Mouse (Mus musculus) hindbrain, embryonic 16.5 days (tissue): Measurements from ENCODE around the gene Cryga. TPM values are rescaled to one million over a fixed set of nuclear protein-coding genes. Genes with fewer than 3 reads are reported as not detected.
"Not testable (repeated sequence)": the region's sequence is repeated elsewhere in the genome, so short reads cannot be mapped to it uniquely, and the experiment has no call there.

Experiments used
- ATAC-seq: fragments of 200-750 bp; cut with Nextera tagmentation; 2 replicates; pipeline ENCODE4 v1.8.0; 2017; ENCODE audit warnings: moderate TSS enrichment, moderate library complexity
- H3K27ac ChIP-seq: fragments of 300-500 bp; sonication (generic); 2 replicates; pipeline ENCODE4 v1.5.1; 2014; ENCODE audit warnings: low read depth, mild to moderate bottlenecking, control low read depth, low read length, moderate library complexity
- H3K27me3 ChIP-seq: fragments of 300-500 bp; sonication (generic); replicated peaks from 2 replicates; pipeline ENCODE4 v1.6.1; 2014; ENCODE audit warnings: low read length; ENCODE audit not compliant: control insufficient read depth, insufficient read depth
- H3K36me3 ChIP-seq: fragments of 300-500 bp; sonication (generic); 2 replicates; pipeline ENCODE4 v1.6.1; 2014; ENCODE audit warnings: mild to moderate bottlenecking, low read length, moderate library complexity, mixed read lengths; ENCODE audit not compliant: control insufficient read depth, insufficient read depth
- H3K4me1 ChIP-seq: fragments of 300-500 bp; sonication (generic); 2 replicates; pipeline ENCODE4 v1.6.1; 2014; ENCODE audit warnings: low read depth, low read length; ENCODE audit not compliant: control insufficient read depth, insufficient read depth
- H3K4me2 ChIP-seq: fragments of 300-500 bp; sonication (generic); 2 replicates; pipeline ENCODE4 v1.6.1; 2014; ENCODE audit warnings: mild to moderate bottlenecking, low read length, control low read depth, moderate library complexity
- H3K4me3 ChIP-seq: fragments of 300-500 bp; sonication (generic); 2 replicates; pipeline ENCODE4 v1.5.1; 2014; ENCODE audit warnings: mild to moderate bottlenecking, low read length, control low read depth, moderate library complexity
- H3K9ac ChIP-seq: fragments of 300-500 bp; sonication (generic); 2 replicates; pipeline ENCODE4 v1.6.1; 2014; ENCODE audit warnings: low read depth, mild to moderate bottlenecking, control low read depth, low read length, moderate library complexity
- H3K9me3 ChIP-seq: fragments of 300-500 bp; sonication (generic); 2 replicates; pipeline ENCODE4 v1.6.1; 2014; ENCODE audit warnings: mild to moderate bottlenecking, low read length, moderate library complexity; ENCODE audit not compliant: control insufficient read depth
- WGBS: fragments of 180-500 bp; shearing (Covaris S2); extraction: QIAGEN DNeasy Blood & Tissue Kit; methylation state at CpG from one replicate; pipeline ENCODE4 v1.1.7; 2014; 5-methylcytosine and 5-hydroxymethylcytosine counted together
- polyA plus RNA-seq: library from polyadenylated mRNA; unstranded; fragments of >200 nt; fragmentation: Nextera tagmentation; extraction: Ambion mirVana; gene quantifications from 2 replicates; pipeline ENCODE4 v1.2.1, GENCODE M21; 2015

Cryga gene
- polyA plus RNA-seq, 1 experiment from 2014 or later, result 0.68 TPM

DNA sequence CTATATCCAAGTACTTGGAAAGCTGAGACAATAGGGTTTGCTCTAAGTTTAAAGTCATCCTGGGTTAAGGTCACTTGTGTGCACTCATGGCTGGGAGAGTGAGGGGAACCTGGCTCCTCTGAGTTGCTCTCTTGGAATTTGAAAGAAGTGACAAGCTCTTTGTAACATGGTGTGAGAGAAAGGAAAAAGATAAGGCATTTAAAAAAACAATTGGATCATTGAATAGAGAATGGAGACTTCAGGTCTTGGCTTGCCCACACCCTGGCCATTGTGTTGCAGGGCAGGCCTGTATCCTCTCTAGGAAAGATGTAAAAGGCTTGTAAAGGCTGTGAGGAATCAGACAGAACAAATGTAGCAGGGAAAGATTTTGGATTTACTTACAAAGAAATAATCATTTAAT lies 35.3 kb downstream of the Cryga start:
- Histone ChIP-seq H3K9me3 (no peaks in the 10 kb centered on the region), H3K36me3 (no peaks in the 10 kb centered on the region), H3K9ac (no peak overlapping the region), H3K27ac (no peak overlapping the region), H3K4me3 (no peak overlapping the region), H3K27me3 (no peaks in the 10 kb centered on the region), H3K4me2 (no peak overlapping the region), H3K4me1 (no peaks in the 10 kb centered on the region)
- no peak for ATAC-seq

DNA sequence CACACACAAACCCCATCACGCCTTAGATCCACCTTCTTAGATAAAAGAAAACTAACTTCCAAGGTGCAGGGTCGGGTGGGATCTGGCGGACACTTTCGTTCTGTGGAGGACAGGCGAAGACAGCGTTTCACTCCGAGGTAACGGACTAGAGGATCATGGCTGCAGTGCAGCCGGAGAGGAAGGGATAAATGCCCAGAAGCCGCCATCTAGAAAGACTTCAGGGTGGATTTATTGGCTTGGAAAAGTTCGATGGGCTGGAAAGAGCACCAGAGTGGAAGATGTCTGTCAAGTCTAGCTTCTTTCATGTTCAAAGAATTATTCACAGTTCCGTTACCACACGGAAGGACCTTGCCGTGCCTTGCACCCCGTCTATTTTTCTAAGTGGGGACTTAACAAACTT lies 39.0 kb downstream of the Cryga start:
- no peak for ATAC-seq
- Histone ChIP-seq H3K27ac (no peak overlapping the region), H3K36me3 (no peaks in the 10 kb centered on the region), H3K4me1 (no peaks in the 10 kb centered on the region), H3K9me3 (no peaks in the 10 kb centered on the region), H3K4me3 (no peak overlapping the region), H3K27me3 (no peaks in the 10 kb centered on the region), H3K9ac (no peak overlapping the region), H3K4me2 (no peak overlapping the region)
- 80% methylated on average over 15 of the region's 15 CpGs for WGBS

DNA sequence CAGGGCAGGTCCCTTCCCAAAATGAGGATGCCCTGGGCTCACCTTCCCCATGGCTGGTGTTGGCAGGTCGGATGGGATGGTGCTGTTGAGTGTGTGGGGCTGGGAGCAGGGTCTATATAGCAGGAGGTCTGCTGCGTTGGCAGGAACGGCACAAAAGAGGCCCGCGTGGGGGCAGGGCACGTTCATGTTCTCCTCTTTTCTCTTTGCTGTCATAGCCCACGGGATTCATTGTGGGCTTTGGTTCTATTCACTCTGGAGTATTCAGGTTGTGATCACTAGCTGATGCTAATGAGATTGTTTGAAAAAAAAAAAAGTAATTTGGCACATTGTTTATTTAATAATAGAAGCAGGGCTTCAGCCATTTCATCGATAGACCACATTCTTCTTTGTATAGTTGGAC lies 39.8 kb downstream of the Cryga start, which contains the start of gene Crygd:
TSS of gene Crygd (minus strand) at position 101 of the 400 bp plus-strand sequence.
- Histone ChIP-seq H3K4me2 (no peak within 1 kb of the TSS), H3K9me3 (no peaks in the 10 kb centered on the region), H3K9ac (no peak within 1 kb of the TSS), H3K27ac (no peak within 1 kb of the TSS), H3K4me3 (no peak within 1 kb of the TSS), H3K4me1 (no peaks in the 10 kb centered on the region), H3K27me3 (no peaks in the 10 kb centered on the region), H3K36me3 (no peaks in the 10 kb centered on the region)
- 58% methylated on average over 8 of the region's 8 CpGs for WGBS
- no peak for ATAC-seq

DNA sequence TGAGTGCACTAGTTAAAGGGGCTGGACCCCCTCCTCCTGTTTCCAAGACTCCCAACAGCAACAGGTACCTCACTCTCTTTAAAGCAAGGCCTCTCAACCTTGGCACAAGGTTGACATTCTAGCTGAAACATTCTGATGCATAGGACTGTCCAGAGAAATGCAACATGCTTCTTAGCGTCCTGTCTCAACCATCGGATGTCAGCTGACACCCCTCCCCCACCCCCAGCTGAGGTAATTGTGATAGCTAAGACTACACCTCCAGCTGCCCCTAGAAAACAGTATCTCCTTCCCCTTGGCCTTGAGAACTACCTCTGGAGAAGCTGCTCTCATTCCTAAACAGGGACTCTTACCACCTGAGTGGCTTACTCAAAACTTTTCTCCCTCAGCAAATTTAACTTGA lies 51.0 kb downstream of the Cryga start:
- no peaks in the 10 kb centered on the region for H3K27me3 ChIP-seq
- H3K4me3 ChIP-seq, result no peak overlapping the region
- no peak overlapping the region for H3K4me2 ChIP-seq
- no peak overlapping the region for H3K9ac ChIP-seq
- H3K36me3 ChIP-seq, result no peaks in the 10 kb centered on the region
- WGBS, result 44% methylated on average over 2 of the region's 2 CpGs
- H3K4me1 ChIP-seq, result no peaks in the 10 kb centered on the region
- no peaks in the 10 kb centered on the region for H3K9me3 ChIP-seq
- H3K27ac ChIP-seq, result no peak overlapping the region
- ATAC-seq, result no peak

DNA sequence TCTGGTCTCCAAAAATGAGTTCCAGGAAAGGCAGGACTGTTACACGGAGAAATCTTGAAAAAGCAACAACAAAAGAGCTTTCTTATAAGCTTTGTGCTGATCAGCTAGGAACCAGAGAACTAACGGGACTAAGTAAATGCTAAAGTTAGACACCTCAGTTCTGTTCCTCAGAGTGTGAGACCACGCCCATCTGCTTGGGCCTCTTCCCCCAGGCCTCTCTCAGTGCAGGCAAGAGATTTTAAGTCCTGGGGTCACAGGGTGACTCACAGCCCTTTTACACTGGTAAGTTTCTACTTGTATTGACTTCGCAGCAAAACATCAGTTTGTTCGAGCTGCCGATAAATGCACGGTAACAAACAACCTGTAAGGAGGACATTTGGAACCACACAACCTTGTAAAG lies 51.5 kb downstream of the Cryga start:
- Histone ChIP-seq H3K27ac (no peak overlapping the region), H3K4me1 (no peaks in the 10 kb centered on the region), H3K27me3 (no peaks in the 10 kb centered on the region), H3K4me2 (no peak overlapping the region), H3K36me3 (no peaks in the 10 kb centered on the region), H3K9ac (no peak overlapping the region), H3K4me3 (no peak overlapping the region), H3K9me3 (no peaks in the 10 kb centered on the region)
- WGBS, result 55% methylated on average over 7 of the region's 7 CpGs
- no peak for ATAC-seq

DNA sequence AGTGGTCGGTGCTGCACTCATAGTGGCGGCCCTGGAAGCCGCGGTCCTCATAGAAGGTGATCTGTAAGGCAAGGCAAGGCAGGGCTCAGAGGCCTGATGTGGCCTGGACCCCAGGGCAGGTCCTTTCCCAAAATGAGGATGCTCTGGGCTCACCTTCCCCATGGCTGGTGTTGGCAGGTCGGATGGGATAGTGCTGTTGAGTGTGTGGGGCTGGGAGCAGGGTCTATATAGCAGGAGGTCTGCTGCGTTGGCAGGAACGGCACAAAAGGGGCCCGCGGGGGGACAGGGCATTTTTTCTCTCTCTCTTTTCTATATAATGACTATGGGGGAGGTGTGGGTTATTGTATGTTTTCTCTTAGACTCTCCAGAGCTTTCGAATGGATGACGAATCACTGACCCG lies 52.2 kb downstream of the Cryga start, which contains the start of gene Cryge:
TSS of gene Cryge (minus strand) at position 198 of the 400 bp plus-strand sequence.
- H3K9ac ChIP-seq, H3K4me1 ChIP-seq, H3K36me3 ChIP-seq, H3K27me3 ChIP-seq, H3K27ac ChIP-seq, ATAC-seq, H3K4me2 ChIP-seq, H3K4me3 ChIP-seq, H3K9me3 ChIP-seq: not testable (repeated sequence)
- WGBS, result 33% methylated on average over 10 of the region's 12 CpGs

Other genes starting within 250 kb of the Cryga start
- 8.7 and 9.4 TPM in 2 replicates for gene Plekhm3, start 146.5 kb downstream of the Cryga start, polyA plus RNA-seq
- gene Akr1cl, start 70.6 kb downstream of the Cryga start, polyA plus RNA-seq, result not detected in 2 replicates
- not detected in 2 replicates for gene Cryge, start 52.2 kb downstream of the Cryga start, polyA plus RNA-seq
- gene Crygd, start 39.9 kb downstream of the Cryga start, polyA plus RNA-seq, result not detected in 2 replicates
- gene Crygc, start 29.7 kb downstream of the Cryga start, polyA plus RNA-seq, result not detected in 2 replicates
- 0.26 and 0.41 TPM in 2 replicates for gene Crygb, start 21.1 kb downstream of the Cryga start, polyA plus RNA-seq
- gene Gm28845, start 16.2 kb upstream of the Cryga start, polyA plus RNA-seq, result 0.27 and 0.99 TPM in 2 replicates
- 2.4 and 4.0 TPM in 2 replicates for gene D630023F18Rik, start 19.8 kb upstream of the Cryga start, polyA plus RNA-seq
- gene Idh1, start 83.1 kb upstream of the Cryga start, polyA plus RNA-seq, result 484 and 497 TPM in 2 replicates
- 9.5 and 10.4 TPM in 2 replicates for gene Pikfyve, start 83.3 kb upstream of the Cryga start, polyA plus RNA-seq
- gene Pth2r, start 178.7 kb upstream of the Cryga start, polyA plus RNA-seq, result 3.7 and 3.8 TPM in 2 replicates